18 mouse cellular contexts compared by ENCODE assay signal in the genomic region with DNA sequence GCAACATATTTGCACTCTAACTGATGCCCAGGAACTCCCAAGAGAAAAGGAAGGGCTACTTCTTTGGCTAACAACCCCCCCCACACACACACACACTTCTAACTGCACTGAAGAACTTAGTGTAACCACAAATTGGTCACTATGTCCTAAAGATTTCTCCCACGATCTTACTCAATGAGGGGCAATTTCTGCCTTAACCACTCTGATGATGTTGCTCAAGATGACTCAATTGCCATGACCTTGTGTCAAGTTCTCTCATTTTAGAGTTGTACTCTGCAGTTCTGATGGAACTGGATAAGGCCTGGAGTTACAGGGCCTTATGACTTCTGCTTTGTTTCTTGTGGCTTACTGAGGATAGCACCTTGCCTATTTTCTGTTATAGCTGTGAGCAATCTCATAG.
"Had no signal": no experiment of that assay in that cellular context is flagged by ENCODE, and none has a peak within 500 bp of the region (broad histone marks: within the 10 kb centered on the region; RNA-seq: fewer than 3 reads in every experiment).

No protein-coding gene starts in this region.

- H3K4me3 ChIP-seq: limb, embryonic 12.5 days; midbrain, embryonic 13.5 days; myocyte; neural tube, embryonic 15.5 days had no signal

- H3K9ac ChIP-seq: limb, embryonic 12.5 days; liver, embryonic 14.5 days; midbrain, embryonic 13.5 days; neural tube, embryonic 15.5 days had no signal

- DNase-seq: kidney, adult 18-20 months; kidney, postnatal 10 days; layer of hippocampus, adult 9-11 months; layer of hippocampus, postnatal 36 days; liver; lung, adult 2 months; retina, postnatal 1 day; right cerebral cortex, postnatal 4 days; spleen, adult 18-20 months; thymus, adult 18-20 months; thymus, postnatal 14 days had no signal

- H3K4me2 ChIP-seq: limb, embryonic 12.5 days; midbrain, embryonic 13.5 days; neural tube, embryonic 15.5 days had no signal

- H3K9me3 ChIP-seq: limb, embryonic 12.5 days; midbrain, embryonic 13.5 days; neural tube, embryonic 15.5 days had no signal

- ATAC-seq: lung, postnatal 0 days; midbrain, embryonic 13.5 days had no signal

- H3K27ac ChIP-seq: limb, embryonic 12.5 days; liver, embryonic 14.5 days; macrophage; midbrain, embryonic 13.5 days; neural tube, embryonic 15.5 days had no signal

- H3K36me3 ChIP-seq: limb, embryonic 12.5 days; midbrain, embryonic 13.5 days; neural tube, embryonic 15.5 days had no signal

- H3K4me1 ChIP-seq: limb, embryonic 12.5 days; midbrain, embryonic 13.5 days; neural tube, embryonic 15.5 days had no signal

- H3K27me3 ChIP-seq: limb, embryonic 12.5 days; midbrain, embryonic 13.5 days; neural tube, embryonic 15.5 days had no signal
